Mouse (Mus musculus) intestine, embryonic 16.5 days (tissue): ENCODE results near the gene Dedd2. TPM values are rescaled to one million over a fixed set of nuclear protein-coding genes. Genes with fewer than 3 reads are reported as not detected.
A peak's percentile ranks its signal among the peaks of the same experiment; 100 is the strongest.

Experiments used
- ATAC-seq: fragments of 200-750 bp; cut with Nextera tagmentation; 2 replicates; pipeline ENCODE4 v1.8.0; 2017; ENCODE audit warnings: moderate TSS enrichment, moderate library complexity
- H3K27ac ChIP-seq: fragments of 300-500 bp; sonication (generic); 2 replicates; pipeline ENCODE4 v1.5.1; 2014; ENCODE audit warnings: mild to moderate bottlenecking, low read length
- H3K27me3 ChIP-seq: fragments of 300-500 bp; sonication (generic); replicated peaks from 2 replicates; pipeline ENCODE4 v1.6.1; 2014; ENCODE audit warnings: low read length, control low read depth, mixed read lengths; ENCODE audit not compliant: control insufficient read depth, insufficient read depth
- H3K36me3 ChIP-seq: fragments of 300-500 bp; sonication (generic); 2 replicates; pipeline ENCODE4 v1.6.1; 2014; ENCODE audit warnings: low read length, control low read depth; ENCODE audit not compliant: control insufficient read depth, insufficient read depth
- H3K4me1 ChIP-seq: fragments of 300-500 bp; sonication (generic); 2 replicates; pipeline ENCODE4 v1.6.1; 2014; ENCODE audit warnings: low read length, control low read depth, mixed read lengths; ENCODE audit not compliant: control insufficient read depth, insufficient read depth
- H3K4me2 ChIP-seq: fragments of 300-500 bp; sonication (generic); 2 replicates; pipeline ENCODE4 v1.6.1; 2014; ENCODE audit warnings: low read depth, low read length, control low read depth
- H3K4me3 ChIP-seq: fragments of 300-500 bp; sonication (generic); 2 replicates; pipeline ENCODE4 v1.5.1; 2014; ENCODE audit warnings: mild to moderate bottlenecking, low read length
- H3K9ac ChIP-seq: fragments of 300-500 bp; sonication (generic); 2 replicates; pipeline ENCODE4 v1.6.1; 2014; ENCODE audit warnings: low read depth, low read length
- H3K9me3 ChIP-seq: fragments of 300-500 bp; sonication (generic); 2 replicates; pipeline ENCODE4 v1.6.1; 2016; ENCODE audit warnings: low read length, control low read depth; ENCODE audit not compliant: control insufficient read depth
- WGBS: fragments of 180-500 bp; shearing (Covaris S2); extraction: QIAGEN DNeasy Blood & Tissue Kit; methylation state at CpG from one replicate; pipeline ENCODE4 v1.1.7; 2014; 5-methylcytosine and 5-hydroxymethylcytosine counted together
- polyA plus RNA-seq: library from polyadenylated mRNA; unstranded; fragments of >200 nt; fragmentation: Nextera tagmentation; extraction: Ambion mirVana; gene quantifications from 2 replicates; pipeline ENCODE4 v1.2.1, GENCODE M21; 2015

Dedd2 gene
- polyA plus RNA-seq, 1 experiment from 2014 or later = 11.3 TPM

DNA sequence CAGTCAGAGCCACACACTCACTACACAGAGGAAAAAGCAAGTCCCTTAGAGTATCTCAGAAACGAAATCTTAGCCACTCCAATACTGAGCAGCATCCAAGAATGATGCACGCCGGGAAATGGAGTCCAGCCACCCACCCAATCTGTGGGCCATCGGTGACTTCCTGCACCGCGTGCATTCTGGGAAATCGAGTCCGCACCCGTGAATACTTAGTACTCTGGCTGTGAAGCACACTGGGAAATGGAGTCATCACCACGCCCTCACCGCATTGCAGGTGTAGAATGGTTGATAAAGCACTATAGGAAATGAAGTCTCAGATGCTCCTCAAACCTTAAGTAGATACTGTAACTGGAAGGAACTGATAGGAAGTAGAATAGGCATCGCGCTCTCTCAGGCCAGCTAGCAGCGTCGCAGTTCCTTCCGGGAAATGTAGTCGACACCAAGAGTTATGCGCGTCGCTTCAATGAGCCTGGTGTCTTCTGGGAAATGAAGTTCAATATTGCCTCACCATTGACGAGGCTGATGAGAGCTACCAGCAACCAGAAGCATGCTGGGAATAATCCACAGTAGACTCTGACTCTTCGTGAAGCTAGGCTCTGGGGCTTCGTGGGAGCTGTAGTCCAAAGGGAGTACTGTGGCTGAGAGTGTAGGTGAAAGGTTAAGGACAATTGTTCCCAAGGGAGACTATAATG is 17.7 kb upstream of the Dedd2 start:
- peak; percentile 93 for ATAC-seq
- WGBS = under 1% methylated on average over 23 of the region's 23 CpGs
- peaks cover 8% of the 10 kb centered on the region for H3K36me3 ChIP-seq

GRCm38 (mm10) chr7:25237249-25238014 is 17.0 kb upstream of the Dedd2 start, which contains the start of gene Gsk3a:
Gene Gsk3a, minus strand, starts transcription at chr7:25237851.
- Histone ChIP-seq H3K4me2 (peak within 1 kb of the TSS; percentile 78), H3K4me1 (peaks cover 30% of the 10 kb centered on the region), H3K9me3 (no peaks in the 10 kb centered on the region), H3K4me3 (peak within 1 kb of the TSS; percentile 89), H3K36me3 (peaks cover 6% of the 10 kb centered on the region), H3K27me3 (no peaks in the 10 kb centered on the region), H3K27ac (peak within 1 kb of the TSS; percentile 90), H3K9ac (peak within 1 kb of the TSS; percentile 98)
- ATAC-seq = peak; percentile 84
- under 1% methylated on average over 58 of the region's 76 CpGs for WGBS

More for the DNA sequence above, 17.7 kb upstream of the Dedd2 start:
- peak overlapping the region; percentile 98; the same call in 1 of the 2 replicates for H3K9ac ChIP-seq
- peaks cover 24% of the 10 kb centered on the region for H3K4me1 ChIP-seq
- H3K27me3 ChIP-seq = no peaks in the 10 kb centered on the region
- peak overlapping the region; percentile 78 for H3K4me2 ChIP-seq
- H3K9me3 ChIP-seq = no peaks in the 10 kb centered on the region
- peak overlapping the region; percentile 89 for H3K4me3 ChIP-seq
- peak overlapping the region; percentile 90 for H3K27ac ChIP-seq

- H3K27me3 ChIP-seq = no peaks in the 10 kb centered on the region
- 90% methylated on average over 5 of the region's 5 CpGs for WGBS
- H3K27ac ChIP-seq = no peak overlapping the region
- no peak overlapping the region for H3K4me2 ChIP-seq
- H3K36me3 ChIP-seq = peaks cover 19% of the 10 kb centered on the region
- H3K4me1 ChIP-seq = peaks cover 23% of the 10 kb centered on the region
- H3K9ac ChIP-seq = no peak overlapping the region
- no peak overlapping the region for H3K4me3 ChIP-seq
- no peaks in the 10 kb centered on the region for H3K9me3 ChIP-seq
- ATAC-seq = no peak
Observed at GRCm38 (mm10) chr7:25235526-25235925, 15.1 kb upstream of the Dedd2 start.

DNA sequence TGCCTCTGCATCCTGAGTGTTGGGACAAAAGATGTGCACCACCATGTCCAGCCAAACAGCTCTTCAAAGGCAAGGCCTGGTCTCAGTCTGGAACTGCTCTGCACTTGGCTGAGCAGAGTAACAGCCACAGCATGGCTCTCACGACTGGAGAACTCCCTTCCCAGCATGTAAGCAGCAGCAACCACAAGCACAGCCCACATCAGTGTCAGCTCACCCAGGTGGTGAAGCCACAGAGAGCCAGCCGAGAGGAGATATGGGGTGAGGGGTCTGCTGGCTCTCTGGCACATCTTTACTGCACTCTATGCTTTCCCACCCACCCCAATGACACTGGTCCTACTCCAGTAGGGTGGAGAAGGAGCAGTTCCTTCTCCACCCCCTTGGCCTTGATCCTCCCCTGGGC is 12.6 kb upstream of the Dedd2 start:
- H3K9ac ChIP-seq = no peak overlapping the region
- WGBS = 80% methylated on average over 2 of the region's 2 CpGs
- no peaks in the 10 kb centered on the region for H3K9me3 ChIP-seq
- H3K4me2 ChIP-seq = no peak overlapping the region
- peaks cover 34% of the 10 kb centered on the region for H3K36me3 ChIP-seq
- H3K4me3 ChIP-seq = no peak overlapping the region
- no peaks in the 10 kb centered on the region for H3K27me3 ChIP-seq
- ATAC-seq = no peak
- H3K27ac ChIP-seq = no peak overlapping the region; the same call in 1 of the 2 replicates
- H3K4me1 ChIP-seq = peaks cover 21% of the 10 kb centered on the region

DNA sequence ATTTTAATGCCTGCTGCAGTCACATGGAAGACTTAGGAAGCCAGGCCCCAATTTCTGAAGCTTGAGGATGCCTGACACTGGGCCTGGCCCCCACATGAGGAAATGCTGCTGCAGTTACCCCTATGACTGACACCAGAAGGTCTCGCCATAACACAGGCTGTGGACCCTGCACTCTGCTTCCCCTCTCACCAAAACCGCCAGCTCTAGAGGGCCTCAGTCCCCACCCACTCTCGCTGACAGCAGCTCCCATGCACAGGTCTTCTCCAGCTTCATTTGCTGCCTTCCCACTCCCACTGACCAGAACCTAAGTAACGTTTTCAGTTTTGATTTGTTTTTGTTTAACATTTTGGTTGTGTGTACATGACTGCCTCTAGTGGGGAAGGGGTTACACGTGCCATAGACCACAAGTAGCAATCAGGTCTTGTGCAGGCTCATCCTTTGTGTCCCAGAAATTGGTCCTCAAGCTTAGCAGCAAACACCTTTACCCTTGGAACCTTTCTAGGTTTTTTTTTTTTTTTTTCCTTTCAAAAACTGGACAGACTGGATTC is 11.8 kb upstream of the Dedd2 start:
- Histone ChIP-seq H3K27me3 (no peaks in the 10 kb centered on the region), H3K4me1 (peaks cover 21% of the 10 kb centered on the region), H3K4me3 (no peak overlapping the region), H3K27ac (no peak overlapping the region), H3K4me2 (no peak overlapping the region), H3K9ac (no peak overlapping the region), H3K9me3 (no peaks in the 10 kb centered on the region), H3K36me3 (peaks cover 34% of the 10 kb centered on the region)
- whole genome bisulfite sequencing = 49% methylated on average over 5 of the region's 5 CpGs
- no peak for ATAC-seq

GRCm38 (mm10) chr7:25230690-25231285 is 10.4 kb upstream of the Dedd2 start:
- no peaks in the 10 kb centered on the region for H3K27me3 ChIP-seq
- no peaks in the 10 kb centered on the region for H3K9me3 ChIP-seq
- H3K9ac ChIP-seq = no peak overlapping the region
- H3K4me3 ChIP-seq = no peak overlapping the region
- no peak for ATAC-seq
- H3K36me3 ChIP-seq = peaks cover 44% of the 10 kb centered on the region
- H3K4me1 ChIP-seq = peaks cover 11% of the 10 kb centered on the region
- no peak overlapping the region for H3K27ac ChIP-seq
- H3K4me2 ChIP-seq = no peak overlapping the region
- WGBS = 89% methylated on average over 9 of the region's 9 CpGs

GRCm38 (mm10) chr7:25227523-25228300 is 7.3 kb upstream of the Dedd2 start:
- no peak overlapping the region for H3K27ac ChIP-seq
- peaks cover 49% of the 10 kb centered on the region for H3K36me3 ChIP-seq
- peaks cover 2% of the 10 kb centered on the region; the same call in 1 of the 2 replicates for H3K4me1 ChIP-seq
- no peaks in the 10 kb centered on the region for H3K9me3 ChIP-seq
- H3K4me3 ChIP-seq = no peak overlapping the region
- no peak overlapping the region for H3K9ac ChIP-seq
- H3K27me3 ChIP-seq = no peaks in the 10 kb centered on the region
- WGBS = 83% methylated on average over 1 of the region's 1 CpGs
- no peak for ATAC-seq
- no peak overlapping the region for H3K4me2 ChIP-seq

- Histone ChIP-seq H3K27me3 (no peaks in the 10 kb centered on the region), H3K36me3 (peaks cover 21% of the 10 kb centered on the region), H3K9me3 (no peaks in the 10 kb centered on the region), H3K27ac (no peak overlapping the region), H3K9ac (peak overlapping the region; percentile 77), H3K4me3 (peak overlapping the region; percentile 73), H3K4me1 (peaks cover 27% of the 10 kb centered on the region), H3K4me2 (peak overlapping the region; percentile 74)
- WGBS = 77% methylated on average over 10 of the region's 10 CpGs
- no peak for ATAC-seq
Observed at GRCm38 (mm10) chr7:25222275-25222967, 2.0 kb upstream of the Dedd2 start.
